Mouse (Mus musculus) lung, postnatal 0 days (tissue): ENCODE results near the gene Sprr1b. TPM values are rescaled to one million over a fixed set of nuclear protein-coding genes. Genes with fewer than 3 reads are reported as not detected.

Experiments used
- ATAC-seq: fragments of 200-750 bp; cut with Nextera tagmentation; 2 replicates; pipeline ENCODE4 v1.8.0; 2017; ENCODE audit warnings: moderate library complexity
- DNase-seq: peaks from one replicate; pipeline ENCODE4 v3.0.0-alpha.2; 2016; ENCODE audit warnings: low spot score
- H3K27ac ChIP-seq: fragments of 300-500 bp; sonication (generic); 2 replicates; pipeline ENCODE4 v1.5.1; 2014; ENCODE audit warnings: antibody characterized with exemption, mild to moderate bottlenecking, low read length, mixed read lengths
- H3K27me3 ChIP-seq: fragments of 300-500 bp; sonication (generic); replicated peaks from 2 replicates; pipeline ENCODE4 v1.6.1; 2014; ENCODE audit warnings: low read length, mixed read lengths; ENCODE audit not compliant: insufficient read depth
- H3K36me3 ChIP-seq: fragments of 300-500 bp; sonication (generic); 2 replicates; pipeline ENCODE4 v1.6.1; 2014; ENCODE audit warnings: low read length, mixed read lengths; ENCODE audit not compliant: insufficient read depth
- H3K4me1 ChIP-seq: fragments of 300-500 bp; sonication (generic); 2 replicates; pipeline ENCODE4 v1.6.1; 2014; ENCODE audit warnings: antibody characterized with exemption, low read depth, low read length, mixed read lengths; ENCODE audit not compliant: insufficient read depth
- H3K4me2 ChIP-seq: fragments of 300-500 bp; sonication (generic); replicated peaks from 2 replicates; pipeline ENCODE4 v1.6.1; 2014; ENCODE audit warnings: low read depth, mild to moderate bottlenecking, low read length, moderate library complexity, mixed read lengths
- H3K4me3 ChIP-seq: fragments of 300-500 bp; sonication (generic); 2 replicates; pipeline ENCODE4 v1.5.1; 2014; ENCODE audit warnings: low read depth, low read length
- H3K9ac ChIP-seq: fragments of 300-500 bp; sonication (generic); replicated peaks from 2 replicates; pipeline ENCODE4 v1.6.1; 2014; ENCODE audit warnings: low read depth, mild to moderate bottlenecking
- H3K9me3 ChIP-seq: fragments of 300-500 bp; sonication (generic); 2 replicates; pipeline ENCODE4 v1.6.1; 2016; ENCODE audit warnings: low read length, mixed read lengths
- CTCF ChIP-seq: IDR thresholded peaks from 2 replicates; pipeline ENCODE4 v1.5.1; 2016; ENCODE audit warnings: antibody characterized with exemption, mild to moderate bottlenecking
- EP300 ChIP-seq: IDR thresholded peaks from 2 replicates; pipeline ENCODE4 v1.6.1; 2016; ENCODE audit warnings: antibody characterized with exemption, mild to moderate bottlenecking, control low read depth
- WGBS: fragments of 180-500 bp; shearing (Covaris S2); extraction: QIAGEN DNeasy Blood & Tissue Kit; methylation state at CpG from one replicate; pipeline ENCODE4 v1.1.7; 2014; 5-methylcytosine and 5-hydroxymethylcytosine counted together
- polyA plus RNA-seq: library from polyadenylated mRNA; unstranded; fragments of >200 nt; fragmentation: Nextera tagmentation; extraction: Ambion mirVana; gene quantifications from 2 replicates; pipeline ENCODE4 v1.2.1, GENCODE M21; 2015

Sprr1b gene
- polyA plus RNA-seq, 1 experiment from 2014 or later = not detected

- TF ChIP-seq CTCF = peak; percentile 45
- TF ChIP-seq EP300 = no peak
- no peaks in the 10 kb centered on the region for H3K9me3 ChIP-seq
- H3K4me2 ChIP-seq = no peak overlapping the region
- no peak overlapping the region for H3K9ac ChIP-seq
- no peaks in the 10 kb centered on the region for H3K27me3 ChIP-seq
- H3K36me3 ChIP-seq = no peaks in the 10 kb centered on the region
- no peak overlapping the region for H3K27ac ChIP-seq
- ATAC-seq = no peak
- H3K4me1 ChIP-seq = no peaks in the 10 kb centered on the region
- peak; percentile 10 for DNase-seq
- no peak overlapping the region for H3K4me3 ChIP-seq
- WGBS = 36% methylated on average over 1 of the region's 1 CpGs
Measured at GRCm38 (mm10) chr3:92394301-92394700, 44.3 kb downstream of the Sprr1b start.

Other genes starting within 250 kb of the Sprr1b start
- gene Sprr2a1, start 223.0 kb downstream of the Sprr1b start, polyA plus RNA-seq = 0.05 and 0.06 TPM in 2 replicates
- 0.41 TPM in 1 of 2 replicates, not detected in the other for gene Sprr2a2, start 222.9 kb downstream of the Sprr1b start, polyA plus RNA-seq
- gene Sprr2a3, start 153.4 kb downstream of the Sprr1b start, polyA plus RNA-seq = not detected in 2 replicates
- gene Sprr2b, start 122.2 kb downstream of the Sprr1b start, polyA plus RNA-seq = not detected in 2 replicates
- gene Sprr2d, start 99.6 kb downstream of the Sprr1b start, polyA plus RNA-seq = not detected in 2 replicates
- not detected in 2 replicates for gene Sprr2e, start 86.6 kb downstream of the Sprr1b start, polyA plus RNA-seq
- not detected in 2 replicates for gene Sprr2f, start 73.6 kb downstream of the Sprr1b start, polyA plus RNA-seq
- gene Sprr2h, start 53.1 kb downstream of the Sprr1b start, polyA plus RNA-seq = not detected in 2 replicates
- gene Sprr2i, start 30.8 kb downstream of the Sprr1b start, polyA plus RNA-seq = not detected in 2 replicates
- not detected in 2 replicates for gene Sprr2j-ps, start 20.7 kb downstream of the Sprr1b start, polyA plus RNA-seq
- 7.4 TPM in 2 replicates for gene Gm9774, start 9.4 kb downstream of the Sprr1b start, polyA plus RNA-seq
- gene Sprr2k, start 6.2 kb downstream of the Sprr1b start, polyA plus RNA-seq = not detected in 2 replicates
- not detected in 2 replicates for gene Sprr3, start 19.9 kb upstream of the Sprr1b start, polyA plus RNA-seq
- 2.0 and 2.7 TPM in 2 replicates for gene Sprr1a, start 47.1 kb upstream of the Sprr1b start, polyA plus RNA-seq
- not detected in 2 replicates for gene Sprr4, start 61.7 kb upstream of the Sprr1b start, polyA plus RNA-seq
- gene 2310046K23Rik, start 95.7 kb upstream of the Sprr1b start, polyA plus RNA-seq = not detected in 2 replicates
- 2.2 and 3.4 TPM in 2 replicates for gene Ivl, start 134.9 kb upstream of the Sprr1b start, polyA plus RNA-seq
- gene Smcp, start 150.2 kb upstream of the Sprr1b start, polyA plus RNA-seq = not detected in 2 replicates
- gene 2210017I01Rik, start 168.7 kb upstream of the Sprr1b start, polyA plus RNA-seq = not detected in 2 replicates
- not detected in 2 replicates for gene Lce6a, start 182.9 kb upstream of the Sprr1b start, polyA plus RNA-seq
- gene Lce1a1, start 209.5 kb upstream of the Sprr1b start, polyA plus RNA-seq = 0.27 TPM in 1 of 2 replicates, not detected in the other
- not detected in 2 replicates for gene Lce1b, start 218.1 kb upstream of the Sprr1b start, polyA plus RNA-seq
- not detected in 2 replicates for gene Lce1a2, start 231.5 kb upstream of the Sprr1b start, polyA plus RNA-seq
- not detected in 2 replicates for gene Lce1c, start 240.5 kb upstream of the Sprr1b start, polyA plus RNA-seq
- gene Lce1d, start 248.4 kb upstream of the Sprr1b start, polyA plus RNA-seq = not detected in 2 replicates